Mouse (Mus musculus): ENCODE measurements around the gene Mtfp1. TPM values are rescaled to one million over a fixed set of nuclear protein-coding genes. Genes with fewer than 3 reads are reported as not detected.
"Not testable (repeated sequence)": the region's sequence is repeated elsewhere in the genome, so short reads cannot be mapped to it uniquely, and the experiment has no call there.

Gene Mtfp1
- polyA plus RNA-seq, 1 experiment from 2014 or later, result 5.7 TPM

GRCm38 (mm10) chr11:4108691-4109090 is 13.4 kb upstream of the Mtfp1 start:
- no peak for ATAC-seq (ENCODE audit: low FRiP score)
- WGBS, result 65% methylated on average over 7 of the region's 7 CpGs
- Histone ChIP-seq H3K27ac (ENCODE audit: low read depth, low read length) (no peak overlapping the region), H3K27me3 (ENCODE audit: control insufficient read depth, insufficient read depth, low read length) (no peaks in the 10 kb centered on the region), H3K36me3 (ENCODE audit: control insufficient read depth, insufficient read depth, low read length) (no peaks in the 10 kb centered on the region), H3K4me1 (replicated peaks; ENCODE audit: control insufficient read depth, insufficient read depth, low read length) (no peaks in the 10 kb centered on the region), H3K4me3 (ENCODE audit: low read depth, low read length) (no peak overlapping the region), H3K9me3 (ENCODE audit: control insufficient read depth, low read length) (no peaks in the 10 kb centered on the region), H3K4me2 (replicated peaks; ENCODE audit: low read depth, low read length) (no peak overlapping the region), H3K9ac (ENCODE audit: low read depth, low read length) (no peak overlapping the region)
- DNase-seq (ENCODE audit: low spot score), result no peak

- not testable (repeated sequence) for DNase-seq (ENCODE audit: low spot score); H3K4me3 ChIP-seq (ENCODE audit: low read depth, low read length); H3K4me2 ChIP-seq (replicated peaks; ENCODE audit: low read depth, low read length); H3K36me3 ChIP-seq (ENCODE audit: control insufficient read depth, insufficient read depth, low read length); H3K27ac ChIP-seq (ENCODE audit: low read depth, low read length); H3K9me3 ChIP-seq (ENCODE audit: control insufficient read depth, low read length); H3K9ac ChIP-seq (ENCODE audit: low read depth, low read length); H3K27me3 ChIP-seq (ENCODE audit: control insufficient read depth, insufficient read depth, low read length); H3K4me1 ChIP-seq (replicated peaks; ENCODE audit: control insufficient read depth, insufficient read depth, low read length); ATAC-seq (ENCODE audit: low FRiP score)
- WGBS, result 94% methylated on average over 6 of the region's 6 CpGs
Measured at GRCm38 (mm10) chr11:4107901-4108300, 12.7 kb upstream of the Mtfp1 start.

GRCm38 (mm10) chr11:4105444-4105843 is 10.2 kb upstream of the Mtfp1 start:
- H3K4me1 ChIP-seq (replicated peaks; ENCODE audit: control insufficient read depth, insufficient read depth, low read length), result no peaks in the 10 kb centered on the region
- H3K9me3 ChIP-seq (ENCODE audit: control insufficient read depth, low read length), result no peaks in the 10 kb centered on the region
- no peak overlapping the region for H3K27ac ChIP-seq (ENCODE audit: low read depth, low read length)
- DNase-seq (ENCODE audit: low spot score), result no peak
- H3K4me3 ChIP-seq (ENCODE audit: low read depth, low read length), result no peak overlapping the region
- H3K4me2 ChIP-seq (replicated peaks; ENCODE audit: low read depth, low read length), result no peak overlapping the region
- ATAC-seq (ENCODE audit: low FRiP score), result no peak
- H3K36me3 ChIP-seq (ENCODE audit: control insufficient read depth, insufficient read depth, low read length), result no peaks in the 10 kb centered on the region
- no peak overlapping the region for H3K9ac ChIP-seq (ENCODE audit: low read depth, low read length)
- 79% methylated on average over 6 of the region's 6 CpGs for WGBS
- no peaks in the 10 kb centered on the region for H3K27me3 ChIP-seq (ENCODE audit: control insufficient read depth, insufficient read depth, low read length)

GRCm38 (mm10) chr11:4104989-4105388 is 9.7 kb upstream of the Mtfp1 start:
- Histone ChIP-seq H3K4me1 (replicated peaks; ENCODE audit: control insufficient read depth, insufficient read depth, low read length) (no peaks in the 10 kb centered on the region), H3K36me3 (ENCODE audit: control insufficient read depth, insufficient read depth, low read length) (no peaks in the 10 kb centered on the region), H3K9me3 (ENCODE audit: control insufficient read depth, low read length) (no peaks in the 10 kb centered on the region), H3K27me3 (ENCODE audit: control insufficient read depth, insufficient read depth, low read length) (no peaks in the 10 kb centered on the region), H3K27ac (ENCODE audit: low read depth, low read length) (no peak overlapping the region), H3K9ac (ENCODE audit: low read depth, low read length) (no peak overlapping the region), H3K4me3 (ENCODE audit: low read depth, low read length) (no peak overlapping the region), H3K4me2 (replicated peaks; ENCODE audit: low read depth, low read length) (no peak overlapping the region)
- 86% methylated on average over 5 of the region's 5 CpGs for WGBS
- ATAC-seq (ENCODE audit: low FRiP score), result no peak
- DNase-seq (ENCODE audit: low spot score), result no peak

- no peaks in the 10 kb centered on the region for H3K9me3 ChIP-seq (ENCODE audit: control insufficient read depth, low read length)
- H3K4me2 ChIP-seq (replicated peaks; ENCODE audit: low read depth, low read length), result no peak overlapping the region
- WGBS, result 82% methylated on average over 14 of the region's 14 CpGs
- ATAC-seq (ENCODE audit: low FRiP score), result no peak
- no peaks in the 10 kb centered on the region for H3K4me1 ChIP-seq (replicated peaks; ENCODE audit: control insufficient read depth, insufficient read depth, low read length)
- no peak overlapping the region for H3K9ac ChIP-seq (ENCODE audit: low read depth, low read length)
- no peak overlapping the region for H3K27ac ChIP-seq (ENCODE audit: low read depth, low read length)
- no peaks in the 10 kb centered on the region for H3K36me3 ChIP-seq (ENCODE audit: control insufficient read depth, insufficient read depth, low read length)
- no peak overlapping the region for H3K4me3 ChIP-seq (ENCODE audit: low read depth, low read length)
- H3K27me3 ChIP-seq (ENCODE audit: control insufficient read depth, insufficient read depth, low read length), result no peaks in the 10 kb centered on the region
- no peak for DNase-seq (ENCODE audit: low spot score)
Measured at GRCm38 (mm10) chr11:4103522-4103921, 8.3 kb upstream of the Mtfp1 start.

- no peak overlapping the region for H3K9ac ChIP-seq (ENCODE audit: low read depth, low read length)
- peaks cover 3% of the 10 kb centered on the region; the same call in 1 of the 2 replicates for H3K4me1 ChIP-seq (replicated peaks; ENCODE audit: control insufficient read depth, insufficient read depth, low read length)
- no peaks in the 10 kb centered on the region for H3K9me3 ChIP-seq (ENCODE audit: control insufficient read depth, low read length)
- DNase-seq (ENCODE audit: low spot score) (no peak), ATAC-seq (ENCODE audit: low FRiP score) (no peak)
- no peaks in the 10 kb centered on the region for H3K36me3 ChIP-seq (ENCODE audit: control insufficient read depth, insufficient read depth, low read length)
- no peaks in the 10 kb centered on the region for H3K27me3 ChIP-seq (ENCODE audit: control insufficient read depth, insufficient read depth, low read length)
- no peak overlapping the region for H3K4me2 ChIP-seq (replicated peaks; ENCODE audit: low read depth, low read length)
- WGBS, result 85% methylated on average over 5 of the region's 5 CpGs
- no peak overlapping the region for H3K4me3 ChIP-seq (ENCODE audit: low read depth, low read length)
- no peak overlapping the region for H3K27ac ChIP-seq (ENCODE audit: low read depth, low read length)
Measured at GRCm38 (mm10) chr11:4101851-4102250, 6.6 kb upstream of the Mtfp1 start.

- H3K4me2 ChIP-seq (replicated peaks; ENCODE audit: low read depth, low read length), result no peak overlapping the region
- DNase-seq (ENCODE audit: low spot score) (no peak), ATAC-seq (ENCODE audit: low FRiP score) (no peak)
- no peak overlapping the region for H3K4me3 ChIP-seq (ENCODE audit: low read depth, low read length)
- no peaks in the 10 kb centered on the region for H3K27me3 ChIP-seq (ENCODE audit: control insufficient read depth, insufficient read depth, low read length)
- no peaks in the 10 kb centered on the region for H3K36me3 ChIP-seq (ENCODE audit: control insufficient read depth, insufficient read depth, low read length)
- no peak overlapping the region for H3K9ac ChIP-seq (ENCODE audit: low read depth, low read length)
- WGBS, result 72% methylated on average over 3 of the region's 3 CpGs
- no peak overlapping the region for H3K27ac ChIP-seq (ENCODE audit: low read depth, low read length)
- peaks cover 3% of the 10 kb centered on the region; the same call in 1 of the 2 replicates for H3K4me1 ChIP-seq (replicated peaks; ENCODE audit: control insufficient read depth, insufficient read depth, low read length)
- H3K9me3 ChIP-seq (ENCODE audit: control insufficient read depth, low read length), result no peaks in the 10 kb centered on the region
Measured at GRCm38 (mm10) chr11:4099447-4099846, 4.2 kb upstream of the Mtfp1 start.

- no peaks in the 10 kb centered on the region for H3K36me3 ChIP-seq (ENCODE audit: control insufficient read depth, insufficient read depth, low read length)
- H3K4me3 ChIP-seq (ENCODE audit: low read depth, low read length), result no peak overlapping the region
- H3K27ac ChIP-seq (ENCODE audit: low read depth, low read length), result no peak overlapping the region
- DNase-seq (ENCODE audit: low spot score), result no peak
- no peak for ATAC-seq (ENCODE audit: low FRiP score)
- no peaks in the 10 kb centered on the region for H3K9me3 ChIP-seq (ENCODE audit: control insufficient read depth, low read length)
- H3K9ac ChIP-seq (ENCODE audit: low read depth, low read length), result no peak overlapping the region
- H3K4me2 ChIP-seq (replicated peaks; ENCODE audit: low read depth, low read length), result no peak overlapping the region
- 73% methylated on average over 7 of the region's 7 CpGs for WGBS
- peaks cover 3% of the 10 kb centered on the region; the same call in 1 of the 2 replicates for H3K4me1 ChIP-seq (replicated peaks; ENCODE audit: control insufficient read depth, insufficient read depth, low read length)
- no peaks in the 10 kb centered on the region for H3K27me3 ChIP-seq (ENCODE audit: control insufficient read depth, insufficient read depth, low read length)
Measured at GRCm38 (mm10) chr11:4098816-4099215, 3.6 kb upstream of the Mtfp1 start.

- Histone ChIP-seq H3K4me1 (replicated peaks; ENCODE audit: control insufficient read depth, insufficient read depth, low read length) (peaks cover 3% of the 10 kb centered on the region; the same call in 1 of the 2 replicates), H3K27ac (ENCODE audit: low read depth, low read length) (no peak overlapping the region), H3K27me3 (ENCODE audit: control insufficient read depth, insufficient read depth, low read length) (no peaks in the 10 kb centered on the region), H3K4me3 (ENCODE audit: low read depth, low read length) (no peak overlapping the region), H3K36me3 (ENCODE audit: control insufficient read depth, insufficient read depth, low read length) (no peaks in the 10 kb centered on the region), H3K9me3 (ENCODE audit: control insufficient read depth, low read length) (no peaks in the 10 kb centered on the region), H3K9ac (ENCODE audit: low read depth, low read length) (no peak overlapping the region), H3K4me2 (replicated peaks; ENCODE audit: low read depth, low read length) (no peak overlapping the region)
- DNase-seq (ENCODE audit: low spot score) (no peak), ATAC-seq (ENCODE audit: low FRiP score) (no peak)
- WGBS, result 68% methylated on average over 8 of the region's 8 CpGs
Measured at GRCm38 (mm10) chr11:4098120-4098519, 2.9 kb upstream of the Mtfp1 start.

Data from hindbrain, embryonic 11.5 days (tissue).